Mouse (Mus musculus) MEL (cell line): ENCODE data around the gene Fam171a1. TPM values are rescaled to one million over a fixed set of nuclear protein-coding genes. Genes with fewer than 3 reads are reported as not detected.
A peak's percentile ranks its signal among the peaks of the same experiment; 100 is the strongest.

Experiments
- DNase-seq: peaks from one replicate; pipeline ENCODE4 v3.0.0; 2011; ENCODE audit warnings: low read depth, low spot score
- H3K27ac ChIP-seq: 2 replicates; pipeline ENCODE4 v1.5.1; 2012; ENCODE audit warnings: low read depth, mild to moderate bottlenecking, control low read depth, low read length, moderate library complexity; ENCODE audit not compliant: control insufficient read depth
- H3K27me3 ChIP-seq, 2 experiments: fragments of 150-350 bp in 1 of 2; sonication (generic) in 1 of 2; 2 replicates each; pipeline ENCODE4 v1.6.1; 2012; ENCODE audit warnings: low read length in 2 of 2, mild to moderate bottlenecking in 2 of 2, improper control_type of control experiment in 1 of 2, moderate library complexity in 1 of 2; ENCODE audit not compliant: insufficient read depth in 2 of 2, control insufficient read depth in 1 of 2
- H3K36me3 ChIP-seq, 2 experiments: 2 replicates each; pipeline ENCODE4 v1.6.1; 2012 to 2014; ENCODE audit warnings: low read length in 2 of 2, improper control_type of control experiment in 1 of 2, inconsistent platforms in 1 of 2, mild to moderate bottlenecking in 1 of 2; ENCODE audit not compliant: insufficient read depth in 2 of 2, control insufficient read depth in 1 of 2
- H3K4me1 ChIP-seq, 2 experiments: fragments of 150-350 bp in 1 of 2; sonication (generic) in 1 of 2; 2 replicates each; pipeline ENCODE4 v1.6.1; 2012; ENCODE audit warnings: low read length in 2 of 2, improper control_type of control experiment in 1 of 2, mild to moderate bottlenecking in 1 of 2; ENCODE audit not compliant: insufficient read depth in 2 of 2, control insufficient read depth in 1 of 2
- H3K4me3 ChIP-seq, 2 experiments: fragments of 150-350 bp in 1 of 2; sonication (generic) in 1 of 2; 2 replicates each; pipeline ENCODE4 v1.5.1; 2012; ENCODE audit warnings: low read depth in 2 of 2, low read length in 2 of 2, mild to moderate bottlenecking in 2 of 2, moderate library complexity in 2 of 2, control low read depth in 1 of 2, improper control_type of control experiment in 1 of 2; ENCODE audit not compliant: control insufficient read depth in 1 of 2, insufficient read depth in 1 of 2
- H3K79me2 ChIP-seq: 2 replicates; pipeline ENCODE4 v1.6.1; 2012; ENCODE audit warnings: mild to moderate bottlenecking, low read length, moderate library complexity; ENCODE audit not compliant: control insufficient read depth, poor library complexity, insufficient read depth
- H3K9ac ChIP-seq: 2 replicates; pipeline ENCODE4 v1.6.1; 2012; ENCODE audit warnings: low read depth, mild to moderate bottlenecking, control low read depth, low read length, moderate library complexity; ENCODE audit not compliant: control insufficient read depth, poor library complexity, severe bottlenecking
- H3K9me3 ChIP-seq: fragments of 150-350 bp; sonication (generic); replicated peaks from 2 replicates; pipeline ENCODE4 v1.6.1; 2012; ENCODE audit warnings: mild to moderate bottlenecking, low read length, improper control_type of control experiment, moderate library complexity; ENCODE audit not compliant: insufficient read depth
- BHLHE40 ChIP-seq: IDR thresholded peaks from 2 replicates; pipeline ENCODE4 v1.6.1; 2012; ENCODE audit warnings: low read depth, mild to moderate bottlenecking, inconsistent platforms, low read length, improper control_type of control experiment, borderline replicate concordance
- CTCF ChIP-seq, 3 experiments: IDR thresholded peaks in 2 of 3; conservative IDR thresholded peaks in 1 of 3; 2 replicates each; pipeline ENCODE4 v1.5.1; 2011 to 2012; ENCODE audit warnings: low read length in 3 of 3, low read depth in 2 of 3, mild to moderate bottlenecking in 2 of 3, improper control_type of control experiment in 1 of 3, inconsistent platforms in 1 of 3, mixed read lengths in 1 of 3, moderate library complexity in 1 of 3; ENCODE audit not compliant: control insufficient read depth in 1 of 3, insufficient read depth in 1 of 3, poor library complexity in 1 of 3, severe bottlenecking in 1 of 3
- E2F4 ChIP-seq: IDR thresholded peaks from 2 replicates; pipeline ENCODE4 v1.6.1; 2011; ENCODE audit warnings: low read depth, low read length, improper control_type of control experiment, borderline replicate concordance
- ETS1 ChIP-seq: IDR thresholded peaks from 2 replicates; pipeline ENCODE4 v1.6.1; 2012; ENCODE audit warnings: low read depth, mild to moderate bottlenecking, inconsistent platforms, low read length, improper control_type of control experiment, moderate library complexity
- GATA1 ChIP-seq: IDR thresholded peaks from 2 replicates; pipeline ENCODE4 v1.6.1; 2011; ENCODE audit warnings: low read depth, low read length, improper control_type of control experiment
- JUND ChIP-seq: IDR thresholded peaks from 2 replicates; pipeline ENCODE4 v1.6.1; 2011; ENCODE audit warnings: low read depth, mild to moderate bottlenecking, improper control_type of control experiment, low read length
- MAX ChIP-seq: IDR thresholded peaks from 2 replicates; pipeline ENCODE4 v1.6.1; 2011; ENCODE audit warnings: low read length, improper control_type of control experiment
- MAZ ChIP-seq: IDR thresholded peaks from 2 replicates; pipeline ENCODE4 v1.6.1; 2012; ENCODE audit warnings: low read depth, mild to moderate bottlenecking, inconsistent platforms, low read length, improper control_type of control experiment
- MEF2A ChIP-seq: IDR thresholded peaks from 2 replicates; pipeline ENCODE4 v1.6.1; 2014; ENCODE audit warnings: low read depth, mild to moderate bottlenecking, inconsistent platforms, low read length, improper control_type of control experiment; ENCODE audit not compliant: poor library complexity, insufficient replicate concordance, severe bottlenecking; ENCODE audit errors: extremely low read depth
- MXI1 ChIP-seq: IDR thresholded peaks from 2 replicates; pipeline ENCODE4 v1.6.1; 2011; ENCODE audit warnings: mild to moderate bottlenecking, low read depth, low read length, improper control_type of control experiment
- MYC ChIP-seq: IDR thresholded peaks from 2 replicates; pipeline ENCODE4 v1.6.1; 2011; ENCODE audit warnings: low read depth, mild to moderate bottlenecking, low read length, improper control_type of control experiment, moderate library complexity
- POLR2AphosphoS5 ChIP-seq: IDR thresholded peaks from 2 replicates; pipeline ENCODE4 v1.6.1; 2012; ENCODE audit warnings: low read depth, borderline replicate concordance, mild to moderate bottlenecking, inconsistent platforms, low read length, moderate library complexity, mixed read lengths
- RAD21 ChIP-seq: IDR thresholded peaks from 2 replicates; pipeline ENCODE4 v1.6.1; 2011; ENCODE audit warnings: mild to moderate bottlenecking, low read depth, low read length, improper control_type of control experiment
- RCOR1 ChIP-seq: IDR thresholded peaks from 2 replicates; pipeline ENCODE4 v1.6.1; 2012; ENCODE audit warnings: low read depth, mild to moderate bottlenecking, inconsistent platforms, low read length, improper control_type of control experiment
- SMC3 ChIP-seq: IDR thresholded peaks from 2 replicates; pipeline ENCODE4 v1.6.1; 2011; ENCODE audit warnings: low read depth, low read length, improper control_type of control experiment
- TAL1 ChIP-seq: IDR thresholded peaks from 2 replicates; pipeline ENCODE4 v1.6.1; 2012; ENCODE audit warnings: mild to moderate bottlenecking, inconsistent platforms, low read length, moderate library complexity, mixed read lengths
- UBTF ChIP-seq: IDR thresholded peaks from 2 replicates; pipeline ENCODE4 v1.6.1; 2012; ENCODE audit warnings: low read depth, mild to moderate bottlenecking, inconsistent platforms, low read length, improper control_type of control experiment, moderate library complexity, borderline replicate concordance; ENCODE audit not compliant: insufficient read depth
- ZC3H11A ChIP-seq: IDR thresholded peaks from 2 replicates; pipeline ENCODE4 v1.6.1; 2012; ENCODE audit warnings: low read depth, mild to moderate bottlenecking, inconsistent platforms, low read length, improper control_type of control experiment
- ZMIZ1 ChIP-seq: IDR thresholded peaks from 2 replicates; pipeline ENCODE4 v1.6.1; 2012; ENCODE audit warnings: low read depth, mild to moderate bottlenecking, inconsistent platforms, low read length, improper control_type of control experiment, moderate library complexity
- polyA plus RNA-seq, 2 experiments: library from polyadenylated mRNA; stranded (reverse) in 1 of 2; unstranded in 1 of 2; fragments of >175 nt in 1 of 2; fragments of >200 nt in 1 of 2; gene quantifications; 2 replicates each; pipeline versions ENCODE4 v1.2.1 to v1.2.4; 2012; ENCODE audit warnings: low replicate concordance in 2 of 2, low read depth in 1 of 2; ENCODE audit not compliant: insufficient read length in 2 of 2, insufficient read depth in 1 of 2, missing spikeins in 1 of 2
- total RNA-seq: library from RNA; depleted of rRNA; stranded (reverse); fragments of 300-350 nt; gene quantifications from 2 replicates; pipeline ENCODE4 v1.2.3, GENCODE M21; 2012

Gene Fam171a1
- total and polyA plus RNA-seq, 3 experiments: not detected

DNA sequence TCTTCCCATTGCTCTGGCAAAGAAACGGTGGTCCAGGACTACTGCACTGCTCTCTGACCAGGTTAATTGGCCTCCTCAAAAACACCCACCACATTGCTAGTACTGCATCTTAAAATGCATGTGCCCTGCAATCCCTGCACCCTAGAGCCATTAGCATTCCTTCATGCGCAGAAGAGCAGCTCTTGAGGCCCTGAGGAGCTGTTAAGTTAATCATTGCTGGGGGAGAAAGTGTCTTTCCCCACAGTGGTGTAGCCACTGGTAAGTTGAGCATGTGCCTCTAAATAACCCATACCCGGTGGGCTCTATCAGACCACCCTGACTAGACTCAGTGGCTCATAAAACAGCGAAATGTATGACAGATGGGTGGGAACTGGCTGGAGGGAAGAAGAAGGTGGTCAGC, 66.5 kb downstream of the Fam171a1 start:
- no peaks in the 10 kb centered on the region for H3K9me3 ChIP-seq
- H3K4me3 ChIP-seq: no peak overlapping the region
- no peak overlapping the region for H3K27ac ChIP-seq
- H3K79me2 ChIP-seq: no peaks in the 10 kb centered on the region
- H3K4me1 ChIP-seq: no peaks in the 10 kb centered on the region
- no peak for DNase-seq
- H3K36me3 ChIP-seq: no peaks in the 10 kb centered on the region
- TF ChIP-seq E2F4 (no peak), ZMIZ1 (no peak), TAL1 (no peak), RAD21 (no peak), MAX (no peak), GATA1 (no peak), POLR2AphosphoS5 (no peak), ZC3H11A (no peak)
- no peaks in the 10 kb centered on the region for H3K27me3 ChIP-seq
- H3K9ac ChIP-seq: no peak overlapping the region

DNA sequence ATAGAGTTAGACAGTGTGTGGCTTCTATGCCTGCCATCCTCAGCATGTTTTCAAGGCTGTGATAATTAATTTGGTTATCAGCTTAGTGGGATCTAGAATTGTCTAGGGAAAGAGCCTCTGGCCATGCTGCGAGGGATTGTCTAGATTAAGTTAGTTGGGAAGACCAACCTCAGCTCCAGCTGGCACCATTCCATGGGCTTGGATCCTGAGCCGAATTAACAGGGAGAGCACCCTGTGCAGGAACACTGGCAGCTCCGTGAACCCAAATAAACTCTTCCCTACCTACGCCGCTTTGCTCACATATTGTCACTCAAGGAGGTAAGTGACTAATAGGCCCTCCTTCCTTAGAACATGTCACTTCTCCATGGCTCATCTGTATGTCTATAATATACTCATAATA, 69.6 kb downstream of the Fam171a1 start:
- TF ChIP-seq MEF2A: no peak
- no peak for TF ChIP-seq MXI1
- TF ChIP-seq BHLHE40: no peak
- no peak for TF ChIP-seq MAZ
- TF ChIP-seq JUND: no peak
- TF ChIP-seq E2F4: no peak
- Histone ChIP-seq H3K9me3 (no peaks in the 10 kb centered on the region), H3K27ac (no peak overlapping the region), H3K36me3 (no peaks in the 10 kb centered on the region), H3K79me2 (no peaks in the 10 kb centered on the region), H3K4me1 (no peaks in the 10 kb centered on the region), H3K9ac (no peak overlapping the region), H3K27me3 (no peaks in the 10 kb centered on the region), H3K4me3 (no peak overlapping the region)
- DNase-seq: no peak

DNA sequence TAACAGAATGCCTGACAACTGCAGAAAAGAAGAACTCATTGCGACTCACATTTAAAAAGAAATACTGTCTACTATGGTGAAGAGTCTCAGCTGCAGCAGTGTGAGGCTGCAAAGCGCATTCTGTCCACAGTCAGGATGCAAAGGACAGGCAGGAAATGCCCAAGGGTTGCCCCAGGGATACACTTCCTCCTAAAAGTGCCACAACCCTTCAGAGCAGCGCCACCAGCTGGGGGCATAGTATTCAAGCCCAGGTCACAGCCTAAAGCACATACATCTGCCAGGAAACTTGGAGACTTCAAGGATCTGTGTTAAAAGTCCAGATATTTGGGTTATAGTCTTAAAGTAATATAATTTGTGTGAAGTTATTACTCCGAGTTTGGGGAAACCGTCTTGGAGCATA, 71.3 kb downstream of the Fam171a1 start:
- TF ChIP-seq JUND (no peak), RAD21 (peak; percentile 22), CTCF (IDR thresholded peaks at IDR 0.05 in 2 of 3, conservative IDR thresholded peaks at IDR 0.05 in 1 of 3; ENCODE audit: control insufficient read depth in 1 of 3, insufficient read depth in 1 of 3, low read depth in 2 of 3, low read length in 3 of 3, poor library complexity in 1 of 3, severe bottlenecking in 1 of 3) (peak in 1 of 3 experiments; percentile 42; a peak in 2 of 6 replicates), GATA1 (no peak), UBTF (no peak), MYC (no peak), SMC3 (peak; percentile 26; the same call in 1 of the 2 replicates), ETS1 (no peak), RCOR1 (no peak), MAX (no peak)
- Histone ChIP-seq H3K9me3 (no peaks in the 10 kb centered on the region), H3K4me1 (no peaks in the 10 kb centered on the region), H3K4me3 (no peak overlapping the region), H3K9ac (no peak overlapping the region), H3K79me2 (no peaks in the 10 kb centered on the region), H3K36me3 (no peaks in the 10 kb centered on the region), H3K27me3 (no peaks in the 10 kb centered on the region), H3K27ac (no peak overlapping the region)
- peak; percentile 21 for DNase-seq
